Mouse (Mus musculus): ENCODE data around the gene Rnaset2a.
"Not testable (repeated sequence)": the region's sequence is repeated elsewhere in the genome, so short reads cannot be mapped to it uniquely, and the experiment has no call there.

The Rnaset2a gene

DNA sequence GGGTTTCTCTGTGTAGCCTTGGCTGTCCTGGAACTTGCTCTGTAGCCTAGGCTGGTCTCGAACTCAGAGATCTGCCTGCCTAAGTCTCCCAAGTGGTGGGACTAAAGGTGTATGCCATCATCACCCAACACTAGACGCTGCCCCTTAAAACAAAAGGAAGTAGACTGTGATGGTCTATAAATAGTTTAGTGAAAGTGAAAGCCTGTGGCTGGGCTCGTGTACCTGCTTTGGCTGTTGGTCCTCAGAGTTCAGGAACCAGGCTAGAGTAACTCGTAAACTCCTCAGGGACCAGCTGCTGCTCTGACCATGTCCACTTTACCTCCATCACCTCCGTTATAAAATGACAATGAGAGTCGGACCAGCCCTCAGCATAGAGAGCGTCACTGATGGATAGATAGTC, 22.4 kb upstream of the Rnaset2a start:
- peaks cover 76% of the 10 kb centered on the region for H3K36me3 ChIP-seq (ENCODE audit: insufficient read depth, low read length)
- H3K4me1 ChIP-seq (replicated peaks; ENCODE audit: low read depth, low read length), result peaks cover 5% of the 10 kb centered on the region
- no peak overlapping the region for H3K4me3 ChIP-seq (replicated peaks; ENCODE audit: low read length)
- TF ChIP-seq POU5F1 (IDR thresholded peaks at IDR 0.05; ENCODE audit: borderline replicate concordance, low read length) (no peak), NANOG (IDR thresholded peaks at IDR 0.05; ENCODE audit: borderline replicate concordance, low read length) (no peak), CTCF (conservative IDR thresholded peaks at IDR 0.05; ENCODE audit: low read length) (no peak)
- no peaks in the 10 kb centered on the region for H3K9me3 ChIP-seq (ENCODE audit: low read length)
- H3K27me3 ChIP-seq (ENCODE audit: insufficient read depth, low read length), result no peaks in the 10 kb centered on the region

- H3K4me1 ChIP-seq (replicated peaks; ENCODE audit: low read depth, low read length); H3K27me3 ChIP-seq (ENCODE audit: insufficient read depth, low read length); H3K4me3 ChIP-seq (replicated peaks; ENCODE audit: low read length); H3K9me3 ChIP-seq (ENCODE audit: low read length): not testable (repeated sequence)
- peaks cover 47% of the 10 kb centered on the region for H3K36me3 ChIP-seq (ENCODE audit: insufficient read depth, low read length)
These were observed 19.5 kb upstream of the Rnaset2a start for GRCm38 (mm10) chr17:8167436-8167835.

DNA sequence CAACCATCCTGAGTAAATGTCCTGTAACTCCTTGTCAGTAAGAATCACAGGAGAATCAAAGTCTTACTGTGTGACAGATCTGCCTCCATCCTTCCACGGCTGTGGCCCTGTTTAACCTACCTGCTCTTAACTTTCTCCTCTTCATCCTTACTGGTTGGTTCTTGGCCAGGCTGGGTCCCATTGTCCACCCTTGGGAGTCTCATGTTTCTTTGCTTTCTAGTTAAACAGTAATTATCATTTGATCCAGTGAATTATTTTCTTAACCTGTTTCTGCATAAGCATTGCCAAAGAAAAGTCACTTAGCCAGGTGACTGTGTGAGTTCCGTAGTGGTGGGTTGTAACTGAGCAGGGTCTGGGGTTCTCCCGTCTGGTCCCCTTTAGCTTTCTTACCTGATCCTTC, 18.6 kb upstream of the Rnaset2a start:
- not testable (repeated sequence) for H3K4me1 ChIP-seq (replicated peaks; ENCODE audit: low read depth, low read length); H3K27me3 ChIP-seq (ENCODE audit: insufficient read depth, low read length); H3K9me3 ChIP-seq (ENCODE audit: low read length)
- H3K4me3 ChIP-seq (replicated peaks; ENCODE audit: low read length), result peak overlapping the region; percentile 80
- H3K36me3 ChIP-seq (ENCODE audit: insufficient read depth, low read length), result peaks cover 37% of the 10 kb centered on the region

- peak overlapping the region; percentile 80 for H3K4me3 ChIP-seq (replicated peaks; ENCODE audit: low read length)
- H3K27me3 ChIP-seq (ENCODE audit: insufficient read depth, low read length); H3K4me1 ChIP-seq (replicated peaks; ENCODE audit: low read depth, low read length); H3K9me3 ChIP-seq (ENCODE audit: low read length): not testable (repeated sequence)
- H3K36me3 ChIP-seq (ENCODE audit: insufficient read depth, low read length), result peaks cover 33% of the 10 kb centered on the region
These were observed 18.1 kb upstream of the Rnaset2a start for GRCm38 (mm10) chr17:8165977-8166376.

DNA sequence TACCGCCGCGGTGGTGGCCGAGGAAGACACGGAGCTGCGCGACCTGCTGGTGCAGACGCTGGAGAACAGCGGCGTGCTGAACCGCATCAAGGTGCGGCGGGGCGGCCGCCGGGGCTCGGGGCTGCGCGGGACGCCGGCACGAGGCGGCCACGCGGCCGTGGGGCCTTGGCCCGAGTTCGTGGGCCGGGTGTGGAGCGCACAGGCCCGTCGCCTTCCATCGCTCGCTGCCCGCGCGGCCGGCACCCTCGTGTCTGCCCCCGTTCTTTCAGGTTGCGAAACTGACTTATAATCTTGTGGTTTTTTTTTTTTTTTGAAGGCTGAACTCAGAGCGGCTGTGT, 17.7 kb upstream of the Rnaset2a start:
- peak overlapping the region; percentile 80 for H3K4me3 ChIP-seq (replicated peaks; ENCODE audit: low read length)
- H3K4me1 ChIP-seq (replicated peaks; ENCODE audit: low read depth, low read length); H3K9me3 ChIP-seq (ENCODE audit: low read length); H3K27me3 ChIP-seq (ENCODE audit: insufficient read depth, low read length): not testable (repeated sequence)
- H3K36me3 ChIP-seq (ENCODE audit: insufficient read depth, low read length), result peaks cover 29% of the 10 kb centered on the region

DNA sequence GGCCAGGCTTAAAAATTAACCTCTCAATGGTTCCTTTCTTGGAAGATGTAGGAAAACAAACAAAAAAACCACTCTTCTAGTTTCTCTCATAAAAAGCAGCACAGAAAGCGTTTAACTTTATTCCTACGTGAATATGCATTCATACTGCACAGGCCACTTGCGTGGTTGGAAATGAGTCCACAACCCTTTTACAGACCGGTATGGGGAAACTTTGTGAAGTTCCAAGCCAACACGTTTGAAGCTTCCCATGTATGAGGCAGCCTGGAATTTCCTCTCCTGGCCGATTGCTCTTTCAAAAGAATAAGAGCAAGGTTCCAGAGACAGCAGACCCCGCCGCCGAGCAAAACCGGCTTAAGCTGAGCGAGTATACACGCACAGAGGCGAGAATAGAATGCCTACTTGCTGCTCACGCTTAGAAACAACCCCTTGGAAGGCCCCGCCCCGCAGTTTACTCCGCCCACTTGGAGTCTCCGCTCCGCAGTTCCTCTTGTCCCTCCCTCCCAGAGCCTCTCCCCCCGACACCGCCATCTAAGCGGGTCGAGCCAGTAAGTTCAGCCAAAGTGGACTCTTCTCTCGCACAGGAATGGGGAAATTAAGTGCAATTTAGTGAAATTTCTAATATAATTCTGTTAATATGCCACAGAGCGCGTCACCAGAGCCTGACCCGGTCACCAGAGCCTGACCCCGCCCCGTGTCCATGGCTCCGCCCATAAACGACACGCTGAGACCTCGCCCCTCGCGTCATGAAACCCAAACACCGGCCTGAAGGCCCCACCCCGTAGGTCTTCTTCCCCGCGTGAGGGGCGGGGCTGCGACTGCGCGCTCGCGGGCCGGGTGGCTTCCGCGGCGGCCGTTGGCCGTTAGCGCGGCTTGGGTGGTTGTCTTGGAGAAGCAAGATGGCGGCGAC, 17.1 kb upstream of the Rnaset2a start, which contains the start of gene Fgfr1op:
TSS of gene Fgfr1op (plus strand) at position 801 of the 907 bp plus-strand sequence.
- H3K9me3 ChIP-seq (ENCODE audit: low read length); H3K27me3 ChIP-seq (ENCODE audit: insufficient read depth, low read length); H3K4me1 ChIP-seq (replicated peaks; ENCODE audit: low read depth, low read length): not testable (repeated sequence)
- H3K4me3 ChIP-seq (replicated peaks; ENCODE audit: low read length), result peak within 1 kb of the TSS; percentile 80
- H3K36me3 ChIP-seq (ENCODE audit: insufficient read depth, low read length), result peaks cover 22% of the 10 kb centered on the region

- not testable (repeated sequence) for H3K27me3 ChIP-seq (ENCODE audit: insufficient read depth, low read length); H3K36me3 ChIP-seq (ENCODE audit: insufficient read depth, low read length); H3K4me3 ChIP-seq (replicated peaks; ENCODE audit: low read length); H3K4me1 ChIP-seq (replicated peaks; ENCODE audit: low read depth, low read length); H3K9me3 ChIP-seq (ENCODE audit: low read length)
These were observed 13.1 kb upstream of the Rnaset2a start for GRCm38 (mm10) chr17:8160969-8161368.

DNA sequence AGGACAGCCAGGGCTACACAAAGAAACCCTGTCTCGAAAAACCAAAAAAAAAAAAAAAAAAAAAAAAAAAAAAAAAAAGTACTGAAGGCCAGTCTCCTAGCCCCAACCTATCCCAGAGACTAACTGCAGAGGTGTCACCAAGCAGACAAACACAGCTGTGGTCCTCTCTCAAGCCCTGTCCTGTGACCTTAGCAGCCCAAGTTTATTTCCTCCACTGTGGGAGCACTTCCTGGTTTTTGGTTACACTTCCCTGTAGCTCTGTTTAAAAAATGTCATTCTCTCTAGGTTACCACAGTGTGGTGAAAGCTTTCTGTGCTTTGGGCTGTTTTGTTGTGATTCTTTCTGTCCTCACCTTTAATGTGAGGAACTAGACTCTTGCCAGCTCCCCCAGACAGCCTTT, 10.7 kb upstream of the Rnaset2a start:
- not testable (repeated sequence) for H3K4me3 ChIP-seq (replicated peaks; ENCODE audit: low read length); H3K27me3 ChIP-seq (ENCODE audit: insufficient read depth, low read length); H3K9me3 ChIP-seq (ENCODE audit: low read length); H3K4me1 ChIP-seq (replicated peaks; ENCODE audit: low read depth, low read length); H3K36me3 ChIP-seq (ENCODE audit: insufficient read depth, low read length)

DNA sequence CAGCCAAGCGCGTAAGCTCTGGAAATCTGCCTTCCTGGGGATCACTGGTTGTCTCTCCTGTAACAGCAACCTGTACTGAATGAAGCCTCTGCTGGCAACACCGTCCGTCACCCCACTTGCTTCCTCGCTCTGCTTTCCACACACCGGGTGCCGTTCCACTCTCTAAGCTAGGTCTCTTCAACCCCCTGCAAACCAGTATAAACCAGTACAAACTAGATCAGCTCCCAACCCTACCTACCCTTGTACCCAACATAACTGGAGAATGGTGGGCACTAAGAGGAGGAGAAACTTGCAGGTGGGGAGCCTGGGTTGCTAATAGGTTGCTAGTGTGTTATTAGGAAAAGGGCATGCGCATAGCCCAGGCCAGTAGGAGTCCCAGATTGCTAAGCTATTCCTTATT, 8.1 kb upstream of the Rnaset2a start:
- H3K4me3 ChIP-seq (replicated peaks; ENCODE audit: low read length); H3K9me3 ChIP-seq (ENCODE audit: low read length); H3K27me3 ChIP-seq (ENCODE audit: insufficient read depth, low read length); H3K4me1 ChIP-seq (replicated peaks; ENCODE audit: low read depth, low read length); H3K36me3 ChIP-seq (ENCODE audit: insufficient read depth, low read length): not testable (repeated sequence)

- not testable (repeated sequence) for H3K4me3 ChIP-seq (replicated peaks; ENCODE audit: low read length); H3K27me3 ChIP-seq (ENCODE audit: insufficient read depth, low read length); H3K36me3 ChIP-seq (ENCODE audit: insufficient read depth, low read length); H3K9me3 ChIP-seq (ENCODE audit: low read length); H3K4me1 ChIP-seq (replicated peaks; ENCODE audit: low read depth, low read length)
These were observed 7.1 kb upstream of the Rnaset2a start for GRCm38 (mm10) chr17:8155010-8155409.

DNA sequence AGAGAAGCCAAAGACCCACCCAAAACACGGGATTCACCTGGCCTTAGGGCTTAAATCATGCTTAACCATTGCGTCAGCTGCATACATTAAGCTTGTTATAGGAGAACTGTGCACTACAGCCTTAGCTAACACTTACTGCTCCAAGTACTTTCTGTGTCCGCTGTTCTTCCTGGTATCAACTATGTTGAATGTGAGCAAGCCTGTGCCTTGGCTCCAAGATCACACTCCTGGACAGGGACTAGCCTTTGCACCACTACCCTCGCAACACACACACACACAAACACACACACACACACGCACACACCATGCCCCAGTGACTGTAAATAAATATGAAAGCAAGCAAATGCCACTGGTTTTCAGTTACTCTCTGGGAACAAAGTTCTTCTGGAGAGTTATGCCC, 966 bp downstream of the Rnaset2a start:
- H3K4me1 ChIP-seq (replicated peaks; ENCODE audit: low read depth, low read length); H3K9me3 ChIP-seq (ENCODE audit: low read length); H3K27me3 ChIP-seq (ENCODE audit: insufficient read depth, low read length); H3K4me3 ChIP-seq (replicated peaks; ENCODE audit: low read length); H3K36me3 ChIP-seq (ENCODE audit: insufficient read depth, low read length): not testable (repeated sequence)

- not testable (repeated sequence) for H3K27me3 ChIP-seq (ENCODE audit: insufficient read depth, low read length); H3K9me3 ChIP-seq (ENCODE audit: low read length); H3K4me3 ChIP-seq (replicated peaks; ENCODE audit: low read length); H3K4me1 ChIP-seq (replicated peaks; ENCODE audit: low read depth, low read length); H3K36me3 ChIP-seq (ENCODE audit: insufficient read depth, low read length)
These were observed 3.9 kb downstream of the Rnaset2a start for GRCm38 (mm10) chr17:8143802-8144673.

DNA sequence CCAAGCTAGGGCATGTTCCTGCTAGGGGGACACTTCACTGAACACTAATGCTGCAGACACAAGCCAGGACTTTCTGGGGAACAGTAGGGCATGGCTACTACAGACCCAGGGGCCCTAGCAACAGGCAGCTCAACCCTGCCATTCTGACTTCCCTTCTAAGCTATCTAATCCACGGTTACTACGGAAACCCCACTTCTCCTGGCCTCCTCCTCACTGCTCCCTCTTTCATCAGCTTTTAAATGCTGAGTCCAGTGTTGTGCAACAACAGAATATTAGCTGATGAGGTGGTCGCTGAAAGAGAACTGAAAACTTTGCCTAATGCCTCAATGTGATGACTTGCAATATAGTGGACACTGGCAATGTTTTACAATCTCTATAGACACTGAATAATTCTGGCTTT, 7.7 kb downstream of the Rnaset2a start:
- not testable (repeated sequence) for H3K36me3 ChIP-seq (ENCODE audit: insufficient read depth, low read length); H3K27me3 ChIP-seq (ENCODE audit: insufficient read depth, low read length); H3K9me3 ChIP-seq (ENCODE audit: low read length); H3K4me1 ChIP-seq (replicated peaks; ENCODE audit: low read depth, low read length); H3K4me3 ChIP-seq (replicated peaks; ENCODE audit: low read length)

DNA sequence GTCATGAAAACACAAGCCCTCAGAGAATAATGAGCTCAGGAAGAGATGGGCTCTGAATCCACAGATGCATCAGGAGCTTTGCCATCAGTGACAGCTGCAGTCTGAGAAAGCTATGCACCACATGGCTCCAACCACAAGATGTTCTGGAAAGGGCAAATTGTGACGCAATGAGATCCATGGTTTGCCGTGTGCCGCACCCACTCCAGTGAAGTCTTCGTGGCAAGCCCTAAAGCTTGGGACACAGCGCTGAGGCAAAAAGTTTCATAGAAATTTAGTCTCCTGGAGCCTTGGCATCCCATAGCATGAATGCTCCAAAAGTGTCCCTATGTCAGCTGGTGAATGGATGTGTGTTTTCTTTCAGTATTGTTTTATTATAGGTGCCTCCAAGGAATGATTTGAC, 9.8 kb downstream of the Rnaset2a start:
- not testable (repeated sequence) for H3K4me1 ChIP-seq (replicated peaks; ENCODE audit: low read depth, low read length); H3K4me3 ChIP-seq (replicated peaks; ENCODE audit: low read length); H3K27me3 ChIP-seq (ENCODE audit: insufficient read depth, low read length); H3K9me3 ChIP-seq (ENCODE audit: low read length); H3K36me3 ChIP-seq (ENCODE audit: insufficient read depth, low read length)

Measured in E14TG2a.4 (cell line).